Mouse (Mus musculus) forelimb bud, embryonic 11.5 days (tissue): ENCODE data around the gene Jade1.

Source experiments
- DNase-seq: peaks from one replicate; pipeline ENCODE4 v3.0.0-alpha.2; 2012; ENCODE audit warnings: low read depth, low spot score

The Jade1 gene

DNA sequence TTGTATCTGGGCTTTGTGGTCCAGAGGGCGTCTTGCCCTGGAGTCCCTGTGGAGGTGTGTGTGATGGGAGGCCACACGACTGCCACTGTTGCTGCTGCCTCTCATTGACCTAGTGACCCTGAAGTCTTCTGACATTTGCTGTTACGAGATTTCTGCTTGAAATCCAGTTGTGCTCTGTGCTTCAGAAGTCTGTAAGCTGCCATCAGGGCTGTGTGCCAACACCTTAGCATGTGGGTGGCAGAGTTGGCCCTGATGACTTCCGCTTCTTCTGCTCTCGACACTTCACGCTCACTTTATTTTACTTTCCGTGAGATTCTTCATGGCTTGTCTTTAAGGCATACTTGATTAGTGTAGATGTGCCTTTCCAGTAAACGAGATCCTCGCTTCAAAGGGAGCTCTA, 42.9 kb downstream of the Jade1 start:
- no peak for DNase-seq

DNA sequence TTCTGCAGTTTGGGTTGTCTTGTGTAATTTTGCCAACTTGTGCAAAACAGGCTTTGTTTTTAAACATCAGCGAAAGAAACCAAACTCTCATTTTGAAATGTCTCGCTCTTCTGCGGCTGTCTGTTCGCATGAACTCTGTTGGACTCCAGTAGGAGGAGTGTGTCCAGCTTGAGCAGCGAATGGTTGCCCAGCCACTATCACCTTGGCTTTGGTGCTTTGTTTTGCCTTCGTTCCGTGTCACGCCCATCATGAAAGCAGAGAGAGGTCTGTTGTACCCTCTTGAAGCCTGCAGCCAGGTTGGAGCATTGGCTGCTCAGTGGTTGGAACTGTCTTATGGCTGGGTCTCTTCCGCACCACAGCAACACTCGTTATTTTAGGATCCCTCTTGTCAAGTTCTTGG, 43.7 kb downstream of the Jade1 start:
- DNase-seq = no peak

DNA sequence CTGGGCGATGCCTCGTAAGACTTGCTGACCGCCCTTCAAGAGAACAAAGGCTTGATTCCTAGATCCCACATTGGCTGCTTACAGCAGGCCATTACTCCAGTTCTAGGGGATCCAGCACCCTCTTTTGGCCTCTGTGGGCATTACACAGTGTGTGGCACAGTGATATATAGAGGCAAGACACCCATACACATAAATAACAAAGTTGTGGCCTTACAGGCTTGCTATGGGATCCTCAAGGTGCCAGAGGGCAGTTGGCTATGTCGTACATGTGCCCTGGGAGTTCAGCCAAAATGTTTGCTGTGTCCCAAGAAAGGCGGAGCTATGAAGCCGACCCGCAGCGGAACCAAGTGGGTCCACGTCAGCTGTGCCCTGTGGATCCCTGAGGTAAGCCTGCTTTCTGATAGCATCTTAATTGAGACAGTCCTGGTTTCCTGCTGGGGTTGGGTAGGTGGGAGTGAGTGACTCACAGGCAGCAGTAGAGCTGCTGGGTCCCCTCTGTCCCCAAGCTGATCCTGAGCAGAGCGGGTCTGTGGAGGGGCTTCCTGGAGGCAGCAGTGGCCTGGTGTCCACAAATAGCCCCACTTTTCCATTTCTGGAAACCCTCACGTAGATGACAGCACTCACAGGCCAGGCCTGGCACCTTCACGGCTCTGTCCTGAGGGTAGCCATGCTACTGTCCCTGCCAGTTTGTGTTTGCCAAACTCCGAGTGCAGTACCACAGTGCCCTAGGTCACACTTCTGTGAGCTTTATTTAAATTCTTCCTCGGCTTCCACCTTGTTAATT, 44.5 kb downstream of the Jade1 start:
- DNase-seq = peak; percentile 53

DNA sequence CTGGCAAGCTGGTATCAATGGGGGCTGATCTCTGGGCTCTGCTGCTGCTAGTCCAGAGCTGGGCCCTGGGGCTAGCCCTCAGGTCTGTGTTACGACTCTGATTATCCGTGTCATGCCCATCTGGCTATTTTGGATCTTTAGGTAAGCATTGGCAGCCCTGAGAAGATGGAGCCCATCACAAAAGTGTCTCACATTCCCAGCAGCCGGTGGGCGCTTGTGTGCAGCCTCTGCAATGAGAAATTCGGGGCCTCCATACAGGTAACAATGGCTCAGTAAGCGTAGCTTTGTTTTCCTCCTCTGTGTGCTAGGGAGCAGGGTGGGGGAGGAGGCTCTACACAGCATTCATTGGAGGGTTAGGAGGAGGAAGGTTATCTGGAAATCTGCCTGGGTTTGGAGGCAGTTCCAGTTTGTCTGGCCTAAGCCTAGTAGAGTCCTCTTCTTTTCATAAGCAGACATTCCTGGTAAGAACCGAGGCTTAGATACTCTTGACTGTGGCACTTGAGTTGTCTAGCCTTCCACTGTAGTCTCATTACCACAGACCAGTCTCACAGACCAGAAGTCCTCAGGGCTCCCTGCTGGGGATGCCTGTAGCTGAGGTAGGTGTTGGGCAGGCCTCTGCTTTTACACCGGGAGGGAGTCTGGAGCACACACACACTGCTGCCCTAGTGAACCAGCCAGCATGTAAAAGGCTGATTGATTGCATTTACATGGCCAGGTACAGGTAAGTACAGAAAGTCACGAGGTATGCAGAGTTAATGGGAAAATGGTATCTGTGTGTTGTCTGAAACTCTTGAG, 45.9 kb downstream of the Jade1 start:
- no peak for DNase-seq

DNA sequence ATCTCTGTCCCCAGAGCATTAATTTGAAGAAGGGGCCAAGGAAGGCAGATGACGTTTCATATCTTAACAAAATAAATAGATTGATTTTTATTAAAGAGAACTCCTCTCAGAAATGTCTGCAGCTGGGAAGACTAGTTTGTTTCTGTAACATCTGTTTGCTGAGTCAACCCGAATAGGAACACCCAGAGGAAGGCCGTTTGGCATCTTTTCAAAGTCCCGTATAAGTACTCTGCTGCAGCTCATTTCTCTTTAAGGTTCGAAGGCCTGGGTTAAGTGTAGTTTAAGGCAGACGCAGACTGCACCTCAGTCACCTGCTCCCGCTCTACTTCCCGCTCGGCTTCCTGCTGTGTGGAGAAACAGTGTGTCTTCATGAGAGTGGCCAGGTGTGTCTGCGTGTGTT, 47.4 kb downstream of the Jade1 start:
- DNase-seq = no peak

DNA sequence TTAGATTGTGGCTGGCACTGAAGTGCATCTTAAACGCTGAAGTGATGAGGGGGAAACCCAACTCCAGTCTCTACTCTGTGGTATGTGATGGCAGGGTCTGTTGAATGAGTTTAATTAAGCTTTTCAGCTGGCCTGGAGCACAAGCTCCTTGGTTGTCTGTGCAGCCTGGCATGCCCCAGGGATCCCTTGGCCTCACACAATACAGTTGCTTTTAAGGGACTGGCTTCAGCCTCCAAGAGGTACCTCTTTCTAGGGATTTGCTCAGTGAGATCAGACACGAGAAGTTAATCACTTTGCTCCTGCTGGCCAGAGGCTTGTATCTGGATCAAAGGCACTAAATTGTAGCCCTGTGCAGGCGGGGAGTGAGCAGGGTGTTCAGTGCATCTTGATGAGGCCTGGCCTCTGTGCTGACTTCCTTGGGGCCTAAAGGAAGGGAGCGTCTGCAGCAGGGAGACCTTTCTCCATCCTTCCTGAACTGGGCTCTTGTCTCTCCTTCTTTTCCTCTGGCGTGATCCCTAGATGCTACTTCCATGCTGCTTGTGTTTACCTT, 48.0 kb downstream of the Jade1 start:
- DNase-seq = no peak

DNA sequence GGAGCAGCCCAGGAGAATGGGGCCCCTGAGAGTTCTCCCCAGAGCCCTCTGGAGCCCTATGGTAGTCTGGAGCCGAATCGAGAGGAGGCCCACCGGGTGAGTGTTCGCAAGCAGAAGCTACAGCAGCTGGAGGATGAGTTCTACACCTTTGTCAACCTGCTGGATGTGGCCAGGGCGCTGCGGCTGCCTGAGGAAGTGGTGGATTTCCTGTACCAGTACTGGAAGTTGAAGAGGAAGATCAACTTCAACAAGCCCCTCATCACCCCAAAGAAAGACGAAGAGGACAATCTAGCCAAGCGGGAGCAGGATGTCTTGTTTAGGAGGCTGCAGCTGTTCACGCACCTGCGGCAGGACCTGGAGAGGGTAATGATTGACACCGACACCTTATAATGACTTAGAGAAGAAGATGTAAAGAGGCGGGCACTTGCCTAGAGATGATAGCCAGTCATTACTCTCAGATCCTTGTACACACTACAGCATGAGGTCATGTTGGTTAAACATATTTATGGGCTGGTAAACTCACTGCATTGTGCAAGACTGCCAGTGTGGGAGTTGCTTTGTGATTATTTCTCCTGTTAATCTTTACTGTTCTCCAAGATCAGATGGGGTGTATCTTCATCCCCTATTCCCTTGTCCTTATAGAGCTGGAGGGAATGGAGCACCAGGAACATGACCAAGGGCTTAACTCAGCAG, 49.2 kb downstream of the Jade1 start:
- DNase-seq = no peak

DNA sequence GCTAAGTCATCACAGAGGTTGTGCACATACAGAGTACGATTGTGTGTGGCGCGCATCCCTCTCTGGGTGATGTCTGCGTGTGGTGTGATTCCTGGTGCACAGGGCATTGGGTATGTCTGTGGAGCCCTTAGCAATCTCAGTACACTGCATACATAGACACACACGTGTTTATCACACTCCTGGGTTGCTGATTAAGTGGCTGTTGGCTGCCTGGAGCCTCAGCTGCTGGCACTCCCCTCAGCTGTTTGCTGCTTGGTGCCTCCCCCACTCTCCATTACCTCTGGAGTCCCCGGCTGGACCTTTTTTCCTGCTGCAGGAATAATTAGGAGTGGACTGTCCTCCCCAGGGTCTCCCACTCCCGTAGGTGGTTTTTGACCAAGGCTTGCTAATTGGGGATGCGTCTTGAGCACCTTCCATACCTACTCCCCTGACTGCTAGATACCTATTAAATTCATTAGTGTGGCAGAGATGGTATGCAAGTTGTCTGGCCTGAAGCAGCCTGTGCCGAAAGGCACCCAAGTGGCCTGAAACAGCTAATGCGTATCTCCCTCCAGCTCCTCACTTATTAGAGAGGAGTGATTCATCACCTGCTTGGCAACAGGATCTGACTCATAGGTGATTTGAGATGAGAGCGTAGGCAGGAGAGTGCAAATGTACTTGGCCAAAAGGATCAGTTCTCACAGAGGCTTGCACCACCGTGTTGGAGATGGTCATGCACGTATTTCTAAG, 50.2 kb downstream of the Jade1 start:
- no peak for DNase-seq

DNA sequence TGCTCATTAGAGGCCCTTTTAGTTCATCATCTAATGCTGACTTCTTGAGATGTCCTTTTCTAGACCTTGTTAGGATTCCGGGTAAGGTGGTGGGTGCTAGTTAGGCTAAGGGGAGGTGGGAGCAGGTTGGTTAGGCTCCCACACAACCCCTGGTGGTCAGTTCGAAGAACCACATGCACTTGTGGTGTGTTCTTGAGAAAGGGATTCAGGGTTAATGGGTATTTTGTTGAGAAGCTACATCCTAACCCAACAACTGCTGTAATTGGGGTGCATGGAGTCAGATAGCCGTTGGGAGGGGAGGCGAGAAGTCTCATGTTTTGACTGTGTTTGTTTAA, 50.8 kb downstream of the Jade1 start:
- no peak for DNase-seq

DNA sequence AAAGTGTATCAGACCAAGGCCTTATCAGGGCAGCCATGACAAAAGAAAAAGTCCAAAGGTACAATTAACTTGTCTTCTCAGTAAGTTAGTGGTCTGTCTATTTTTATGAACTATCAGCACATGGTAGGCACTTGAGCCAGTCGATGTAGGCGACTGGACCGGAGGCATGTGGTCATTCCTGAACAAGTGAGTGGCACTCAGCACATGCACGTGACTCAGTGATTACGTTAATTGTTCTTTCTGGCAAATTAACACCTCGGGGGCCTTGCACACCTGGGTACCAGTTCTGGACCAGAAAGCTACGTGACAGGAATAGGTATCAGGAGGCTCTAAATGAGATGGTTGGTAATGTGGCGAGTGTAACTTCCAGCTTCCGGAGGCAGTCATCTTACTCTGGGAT, 51.5 kb downstream of the Jade1 start:
- no peak for DNase-seq

DNA sequence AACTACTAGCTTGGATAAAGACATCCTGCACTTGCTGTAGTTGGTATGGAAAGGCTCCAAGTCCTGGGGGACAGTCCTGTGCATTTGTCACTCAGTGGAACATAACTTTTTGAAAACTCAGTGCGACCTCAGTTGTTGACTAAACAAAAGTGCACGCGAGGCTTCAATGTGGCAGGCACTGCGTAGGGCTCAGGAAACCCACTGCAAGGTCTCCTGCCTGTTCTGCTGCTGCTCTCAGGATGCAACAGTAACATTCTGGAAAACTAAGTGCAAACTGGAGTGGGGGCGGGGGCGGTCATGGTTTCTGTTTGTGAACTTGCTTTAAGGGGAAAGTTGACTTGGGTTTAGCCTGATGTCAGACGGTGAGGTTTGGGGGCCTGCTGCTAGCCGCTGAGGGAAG, 51.9 kb downstream of the Jade1 start:
- no peak for DNase-seq

DNA sequence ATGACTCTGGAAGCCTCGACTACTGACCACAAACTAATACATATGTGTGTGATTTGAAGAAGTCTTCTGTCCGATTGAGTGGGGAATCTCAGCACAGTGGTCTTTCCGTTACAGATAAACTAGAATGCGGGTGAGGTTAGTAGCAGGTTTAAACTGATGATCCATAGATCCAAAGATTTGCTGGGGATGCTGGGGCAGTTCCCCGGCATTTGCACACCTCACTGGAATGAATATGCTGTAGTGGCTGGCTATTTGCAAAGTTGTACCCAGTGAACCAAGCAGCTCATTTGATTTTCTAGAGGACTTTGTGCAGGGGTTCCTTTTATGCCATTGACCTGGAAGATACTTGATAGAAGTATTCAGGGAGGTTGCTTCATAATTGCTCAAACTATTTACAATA, 53.5 kb downstream of the Jade1 start:
- DNase-seq = no peak

DNA sequence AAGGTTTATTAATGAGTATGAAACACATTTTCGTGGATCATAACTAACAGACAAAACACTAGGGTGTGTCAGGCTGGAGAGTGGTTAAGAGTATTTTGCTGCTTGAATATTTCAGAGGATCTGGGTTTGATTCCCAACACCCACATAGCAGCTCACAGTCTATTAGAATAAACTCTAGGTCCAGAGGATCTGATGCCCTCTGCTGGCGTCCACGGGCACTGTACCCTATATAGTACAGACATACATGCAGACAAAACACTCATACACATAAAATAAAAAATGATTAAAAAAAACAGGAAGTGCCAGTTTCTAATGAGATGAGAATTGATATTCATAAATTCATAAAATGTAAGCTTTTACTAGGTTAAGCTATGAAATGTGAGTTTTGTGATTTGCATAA, 56.7 kb downstream of the Jade1 start:
- DNase-seq = no peak

DNA sequence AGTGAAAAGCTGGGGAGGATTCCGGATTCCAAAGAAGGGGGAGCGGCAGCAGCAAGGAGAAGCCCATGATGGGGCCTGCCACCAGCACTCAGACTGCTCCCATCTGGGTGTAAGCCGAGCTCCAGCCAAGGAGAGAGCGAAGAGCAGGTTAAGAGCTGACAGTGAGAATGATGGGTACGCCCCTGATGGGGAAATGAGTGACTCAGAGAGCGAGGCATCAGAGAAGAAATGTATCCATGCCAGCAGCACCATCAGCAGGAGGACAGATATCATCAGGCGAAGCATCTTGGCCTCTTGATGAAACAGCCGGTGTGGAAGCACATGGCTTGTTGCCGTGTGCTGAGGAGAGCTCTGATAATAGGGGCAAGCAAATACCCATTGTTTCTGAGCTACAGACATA, 58.2 kb downstream of the Jade1 start:
- no peak for DNase-seq

DNA sequence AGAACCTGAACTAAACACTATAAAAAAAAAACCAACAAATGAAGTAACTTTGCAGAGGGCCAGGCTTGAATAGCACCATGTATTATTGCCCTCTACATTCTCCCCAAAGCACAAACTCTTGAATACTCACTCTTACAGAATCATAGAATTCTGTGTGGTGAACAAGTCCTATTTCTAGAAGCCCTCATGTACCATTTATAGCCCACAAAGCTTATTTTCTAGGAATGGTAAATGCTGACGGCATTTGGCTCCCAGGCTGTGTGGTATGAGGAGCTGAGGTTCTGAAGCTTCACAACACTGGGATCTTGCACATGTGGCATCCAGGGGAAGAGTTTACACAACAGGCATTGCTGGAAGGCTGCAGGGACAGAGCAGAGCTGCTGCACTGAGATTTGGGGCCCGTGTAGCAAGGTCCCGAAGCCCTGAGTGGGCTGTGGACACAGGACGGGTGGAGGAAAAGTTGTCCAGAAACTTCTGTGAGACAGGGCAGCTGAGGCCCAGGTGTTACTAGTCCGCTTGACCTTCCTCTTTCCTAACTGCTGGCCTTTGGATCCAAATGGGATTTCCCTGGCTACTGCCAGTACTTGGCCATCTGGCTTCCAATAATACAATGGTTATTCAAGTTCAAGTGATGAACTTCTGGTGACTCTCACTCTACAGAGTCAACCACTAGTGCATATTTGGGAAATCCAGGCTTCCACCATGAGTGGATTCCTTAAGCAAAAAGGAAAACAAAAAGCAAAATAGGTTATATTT, 58.9 kb downstream of the Jade1 start:
- no peak for DNase-seq

DNA sequence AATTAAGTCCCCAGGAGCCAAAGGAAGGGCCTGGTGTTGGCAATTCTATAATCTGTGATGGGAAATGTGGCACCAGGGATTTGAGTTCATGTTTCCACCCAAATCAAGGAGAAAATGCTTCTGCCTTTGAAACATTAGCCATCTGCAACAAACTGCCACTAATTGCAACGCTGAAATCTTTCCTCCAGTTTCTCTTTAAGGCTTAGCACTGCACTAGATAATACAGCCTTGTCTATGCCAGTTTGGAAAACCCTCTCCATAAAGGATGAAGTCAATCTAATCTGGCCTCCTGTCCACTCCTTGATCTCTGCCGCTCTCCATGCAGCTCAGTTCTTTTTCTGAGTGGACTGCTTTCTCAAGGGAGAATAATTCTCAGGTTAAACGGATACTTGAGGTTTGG, 62.5 kb downstream of the Jade1 start:
- no peak for DNase-seq

DNA sequence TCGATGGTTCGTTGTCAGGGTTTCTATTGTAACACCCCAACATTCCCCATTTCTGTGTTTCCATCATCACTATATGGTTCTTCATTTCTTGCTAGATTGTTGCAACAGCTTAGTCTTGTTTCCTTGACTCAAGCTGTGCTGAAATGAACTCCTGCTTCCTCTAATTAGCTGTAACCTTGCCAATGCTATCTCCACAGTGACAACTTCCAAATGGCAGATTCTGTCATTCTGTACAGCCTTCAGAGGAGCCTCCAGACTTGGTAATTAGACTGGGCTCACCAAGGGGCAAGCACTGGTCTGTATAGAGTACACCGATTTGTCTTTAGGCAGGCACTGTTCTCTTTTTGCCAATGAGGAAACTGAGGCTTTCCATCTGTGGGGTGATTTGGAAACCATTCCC, 63.0 kb downstream of the Jade1 start:
- no peak for DNase-seq

DNA sequence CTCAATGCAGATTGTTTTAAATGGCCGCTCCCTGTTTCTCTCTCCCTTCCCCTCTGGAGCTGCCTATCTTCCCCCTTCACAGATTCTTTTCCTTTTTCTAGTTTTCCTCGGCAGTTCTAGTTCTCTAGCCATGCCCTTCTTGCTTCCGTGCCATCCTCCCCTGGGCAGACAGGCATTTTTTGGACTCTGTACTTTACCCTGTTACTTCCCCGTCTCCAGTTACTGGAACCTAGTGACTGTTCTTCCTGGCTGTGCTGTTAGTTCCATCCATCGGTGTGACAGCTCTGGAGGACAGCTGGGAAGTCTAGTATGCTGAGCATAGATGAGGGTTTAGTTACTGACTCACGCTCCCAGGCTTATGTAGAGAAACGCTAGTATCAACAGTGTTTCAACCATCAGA, 65.4 kb downstream of the Jade1 start:
- DNase-seq = no peak

DNA sequence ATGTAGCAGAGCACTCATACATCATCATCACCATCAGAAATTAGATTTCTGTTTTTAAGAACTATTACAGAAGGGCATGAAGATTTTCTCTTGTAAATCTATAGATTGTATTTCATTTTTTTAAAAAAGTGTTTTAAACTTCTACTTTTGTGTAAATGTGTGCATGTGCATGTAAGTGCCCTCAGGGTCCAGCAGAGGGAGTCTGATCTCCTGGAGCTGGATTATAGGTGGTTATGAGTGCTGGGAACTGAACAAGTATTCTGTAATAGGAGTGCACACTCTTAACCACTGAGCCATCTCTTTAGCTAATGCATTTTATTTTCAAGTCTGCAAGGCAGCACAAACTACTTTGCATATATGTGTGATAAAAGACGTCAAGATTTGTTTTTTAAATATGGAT, 100.1 kb downstream of the Jade1 start:
- no peak for DNase-seq
